Mouse (Mus musculus) spleen, postnatal 36 days (tissue): ENCODE measurements around the gene Stmnd1.
"Not testable (repeated sequence)": the region's sequence is repeated elsewhere in the genome, so short reads cannot be mapped to it uniquely, and the experiment has no call there.

Experiments
- DNase-seq, 2 experiments: peaks; one replicate each; pipeline ENCODE4 v3.0.0; 2022; ENCODE audit warnings: low spot score in 2 of 2, mixed read lengths in 1 of 2

The Stmnd1 gene

DNA sequence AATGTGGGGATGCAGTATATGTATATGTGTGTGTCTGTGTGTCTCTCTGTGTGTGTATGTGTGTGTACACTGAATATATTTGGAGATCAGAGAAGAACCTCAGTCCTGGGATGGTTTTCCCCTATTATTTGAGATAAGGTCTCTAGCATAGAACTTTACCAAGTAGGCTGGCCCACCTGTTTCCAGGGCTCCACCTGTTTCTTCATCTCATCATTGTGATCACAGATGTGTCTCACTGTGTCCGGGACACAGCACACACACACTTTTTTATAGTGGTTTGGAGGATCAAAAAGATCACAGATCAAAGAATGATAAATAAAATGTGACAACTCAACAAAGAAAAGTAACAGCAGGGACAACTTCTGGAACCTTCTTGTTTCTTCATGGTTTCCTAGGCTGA, 17.0 kb downstream of the Stmnd1 start:
- DNase-seq, result no peak

GRCm38 (mm10) chr13:46294365-46294764, 20.8 kb downstream of the Stmnd1 start:
- DNase-seq, result no peak

GRCm38 (mm10) chr13:46297701-46298100, 24.2 kb downstream of the Stmnd1 start:
- no peak for DNase-seq

GRCm38 (mm10) chr13:46310790-46311189, 37.3 kb downstream of the Stmnd1 start:
- DNase-seq, result peak; percentile 33 to 51

DNA sequence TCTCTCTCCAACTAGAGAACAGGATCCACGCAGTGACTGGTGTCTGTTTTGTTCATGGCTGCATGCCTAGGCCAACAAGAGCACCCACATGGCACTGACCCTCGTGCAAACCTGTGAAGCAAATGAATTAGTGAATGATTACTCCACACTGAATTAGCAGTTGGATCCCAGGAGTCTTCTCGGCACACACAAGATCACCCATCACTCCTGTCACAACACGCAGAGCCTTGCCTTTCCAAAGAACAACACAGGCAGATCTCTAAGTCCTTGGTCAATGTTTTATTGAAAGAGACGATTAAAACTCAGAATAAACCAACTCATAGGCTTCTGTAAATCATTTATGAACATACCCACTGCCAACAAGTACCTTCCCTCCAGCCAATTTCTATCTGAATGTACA, 39.7 kb downstream of the Stmnd1 start:
- no peak for DNase-seq

- DNase-seq, result no peak
Measured at GRCm38 (mm10) chr13:46315165-46315564, 41.6 kb downstream of the Stmnd1 start.

DNA sequence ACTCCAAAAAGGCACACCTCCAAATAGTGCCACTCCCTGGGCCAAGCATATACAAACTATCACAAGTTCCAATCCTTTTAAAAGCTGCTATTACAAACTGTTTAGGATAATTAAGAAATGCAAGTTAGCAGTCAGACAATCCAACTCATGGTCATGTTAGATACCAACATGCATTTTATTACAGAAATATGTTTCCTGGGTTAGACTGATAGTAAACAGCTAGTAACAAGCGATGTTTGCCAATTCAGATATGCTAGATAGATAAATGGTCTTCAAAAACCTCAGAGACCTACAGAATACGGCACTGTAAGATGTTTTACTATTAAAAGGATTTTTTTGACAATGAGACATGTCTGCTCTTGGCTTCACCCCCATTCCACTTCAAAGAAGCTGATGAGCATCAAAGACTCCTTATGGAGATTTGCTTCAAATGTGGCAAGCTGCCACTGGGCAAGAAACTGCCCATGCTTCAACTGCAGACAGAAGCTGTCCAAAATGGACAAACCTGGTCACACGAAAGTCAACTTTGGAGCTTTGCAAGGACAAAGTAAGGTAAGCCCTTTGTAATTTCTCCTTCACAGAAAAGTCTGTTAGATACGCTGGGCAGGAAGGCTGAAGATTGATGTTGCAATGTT, 52.9 kb downstream of the Stmnd1 start:
- DNase-seq, result no peak

GRCm38 (mm10) chr13:46335020-46335419, 61.5 kb downstream of the Stmnd1 start:
- DNase-seq, result no peak

DNA sequence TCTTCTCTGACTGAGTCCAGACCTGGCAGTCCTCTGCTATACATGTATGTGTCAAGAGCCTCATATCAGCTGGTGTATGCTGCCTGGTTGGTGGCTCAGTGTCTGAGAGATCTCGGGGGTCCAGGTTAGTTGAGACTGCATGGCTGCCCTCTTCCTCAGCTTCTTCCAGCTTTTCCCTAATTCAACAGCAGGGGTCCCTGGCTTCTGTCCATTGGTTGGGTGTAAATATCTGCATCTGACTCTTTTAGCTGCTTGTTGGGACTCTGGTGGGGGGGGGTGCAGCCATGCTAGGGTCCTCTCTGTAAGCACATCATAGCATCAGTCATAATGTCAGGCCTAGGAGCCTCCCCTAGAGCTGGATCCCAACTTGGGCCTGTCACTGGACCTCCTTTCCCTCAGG, 62.8 kb downstream of the Stmnd1 start:
- DNase-seq, result not testable (repeated sequence)

- DNase-seq, result peak; percentile 29 to 43
Measured at GRCm38 (mm10) chr13:46337791-46338190, 64.3 kb downstream of the Stmnd1 start.

GRCm38 (mm10) chr13:46339954-46340353, 66.4 kb downstream of the Stmnd1 start:
- peak; percentile 82 to 86 for DNase-seq

GRCm38 (mm10) chr13:46340583-46340982, 67.1 kb downstream of the Stmnd1 start:
- DNase-seq, result peak; percentile 14 to 19

- no peak for DNase-seq
Measured at GRCm38 (mm10) chr13:46341419-46341818, 67.9 kb downstream of the Stmnd1 start.

- DNase-seq, result no peak
Measured at GRCm38 (mm10) chr13:46343226-46343625, 69.7 kb downstream of the Stmnd1 start.

DNA sequence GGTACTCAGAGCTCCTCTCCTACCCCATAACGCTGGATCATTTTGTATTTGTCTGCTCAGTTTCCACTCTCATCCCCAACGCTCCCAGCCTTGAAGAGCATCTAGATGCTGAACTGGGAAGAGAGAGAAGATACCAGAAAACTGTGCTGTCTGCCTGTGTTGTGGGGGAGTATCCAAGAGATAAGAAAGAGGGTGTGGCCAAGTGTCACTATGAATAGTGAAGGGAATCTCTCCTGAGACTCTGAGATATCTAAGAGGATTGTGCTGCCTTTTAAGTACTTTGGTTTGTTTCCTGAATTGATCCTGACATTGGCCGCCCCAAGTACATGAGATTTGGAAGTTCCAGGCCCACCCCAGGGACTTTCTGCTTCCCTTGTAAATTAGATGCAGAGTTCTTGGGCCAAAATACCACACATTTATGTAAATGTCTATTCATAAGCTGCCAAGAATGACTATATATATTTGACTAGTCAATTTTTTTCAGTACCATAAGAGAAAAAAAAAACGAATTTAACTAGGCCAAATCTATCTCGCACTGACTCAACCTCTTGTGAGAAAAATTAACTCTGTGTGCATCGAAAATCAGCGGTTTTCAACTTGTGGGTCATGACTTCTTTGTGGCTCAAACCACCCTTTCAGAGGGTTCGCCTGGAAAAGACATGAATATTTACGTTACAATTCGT, 73.5 kb downstream of the Stmnd1 start:
- DNase-seq, result no peak

GRCm38 (mm10) chr13:46349664-46350063, 76.1 kb downstream of the Stmnd1 start:
- DNase-seq, result no peak
